Mouse (Mus musculus) c-Kit-positive CD71-negative TER-119-negative erythroid progenitor cells, embryonic 14.5 days (primary cell): Measurements from ENCODE around the gene 4930558K02Rik.
A peak's percentile ranks its signal among the peaks of the same experiment; 100 is the strongest.

Experiments
- DNase-seq: peaks from one replicate; pipeline ENCODE4 v3.0.0-alpha.2; 2013; ENCODE audit warnings: low read depth

4930558K02Rik gene

GRCm38 (mm10) chr1:161992389-161992788 is 13.0 kb upstream of the 4930558K02Rik start:
- DNase-seq: no peak

- no peak for DNase-seq
These were observed 12.4 kb upstream of the 4930558K02Rik start for GRCm38 (mm10) chr1:161991846-161992245.

GRCm38 (mm10) chr1:161990684-161991578 is 11.5 kb upstream of the 4930558K02Rik start:
- no peak for DNase-seq

- DNase-seq: no peak
These were observed 4.6 kb upstream of the 4930558K02Rik start for GRCm38 (mm10) chr1:161983979-161984566.

- no peak for DNase-seq
These were observed 4.0 kb upstream of the 4930558K02Rik start for GRCm38 (mm10) chr1:161983451-161983850.

DNA sequence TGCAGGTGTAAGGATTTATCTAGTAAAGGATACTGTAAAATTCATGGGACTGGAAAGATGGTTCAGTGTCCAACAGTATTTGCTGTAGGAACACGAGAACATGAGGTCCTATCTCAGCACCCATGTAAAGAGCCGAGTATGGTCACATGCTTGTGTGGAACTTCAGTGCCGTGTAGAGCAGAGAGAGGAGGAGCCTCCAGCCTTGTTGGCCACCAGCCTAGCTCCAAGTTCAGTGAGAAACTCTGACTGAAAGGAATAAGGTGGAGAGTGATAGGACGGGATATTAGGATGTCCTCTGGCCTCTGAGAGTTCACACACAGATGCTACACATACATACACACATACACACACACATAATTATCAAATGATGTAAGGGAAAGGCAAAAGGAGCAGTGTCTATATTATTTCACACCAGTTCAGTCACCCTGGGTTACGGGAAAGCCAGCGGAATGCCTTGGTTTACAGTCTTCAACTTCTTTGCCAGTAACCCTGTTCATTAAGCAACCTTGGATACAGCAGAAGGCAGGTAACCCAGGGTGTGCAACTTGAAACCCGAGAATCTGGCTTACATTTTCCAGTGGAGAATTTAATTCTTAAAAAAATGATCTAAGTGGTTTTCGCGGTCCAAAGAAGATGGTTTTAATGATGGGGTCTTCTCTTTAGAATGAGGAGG is 1.3 kb upstream of the 4930558K02Rik start:
- DNase-seq: no peak

GRCm38 (mm10) chr1:161980046-161980445 is 610 bp upstream of the 4930558K02Rik start:
- DNase-seq: no peak

GRCm38 (mm10) chr1:161978173-161978700 is 1.2 kb downstream of the 4930558K02Rik start:
- DNase-seq: no peak

DNA sequence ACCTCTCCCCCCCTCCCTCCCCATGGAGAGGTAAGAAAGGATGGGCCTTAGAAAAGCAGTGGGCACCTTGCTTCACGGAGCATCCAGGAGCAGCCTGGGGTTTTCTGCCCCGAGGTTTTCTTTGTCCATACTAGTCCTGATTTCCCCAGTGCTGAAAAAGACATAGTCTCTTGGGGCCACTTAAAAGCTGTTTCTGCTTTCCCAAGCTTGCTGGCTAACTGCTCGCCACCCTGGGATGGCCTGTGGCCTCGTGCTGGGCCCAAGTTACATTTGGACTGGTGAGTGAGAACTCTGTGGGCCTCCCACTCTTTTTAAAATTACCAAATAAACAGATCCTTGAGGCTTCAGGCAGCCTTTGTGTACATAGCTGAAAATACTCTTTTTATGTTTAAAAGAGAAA is 2.1 kb downstream of the 4930558K02Rik start:
- DNase-seq: no peak

DNA sequence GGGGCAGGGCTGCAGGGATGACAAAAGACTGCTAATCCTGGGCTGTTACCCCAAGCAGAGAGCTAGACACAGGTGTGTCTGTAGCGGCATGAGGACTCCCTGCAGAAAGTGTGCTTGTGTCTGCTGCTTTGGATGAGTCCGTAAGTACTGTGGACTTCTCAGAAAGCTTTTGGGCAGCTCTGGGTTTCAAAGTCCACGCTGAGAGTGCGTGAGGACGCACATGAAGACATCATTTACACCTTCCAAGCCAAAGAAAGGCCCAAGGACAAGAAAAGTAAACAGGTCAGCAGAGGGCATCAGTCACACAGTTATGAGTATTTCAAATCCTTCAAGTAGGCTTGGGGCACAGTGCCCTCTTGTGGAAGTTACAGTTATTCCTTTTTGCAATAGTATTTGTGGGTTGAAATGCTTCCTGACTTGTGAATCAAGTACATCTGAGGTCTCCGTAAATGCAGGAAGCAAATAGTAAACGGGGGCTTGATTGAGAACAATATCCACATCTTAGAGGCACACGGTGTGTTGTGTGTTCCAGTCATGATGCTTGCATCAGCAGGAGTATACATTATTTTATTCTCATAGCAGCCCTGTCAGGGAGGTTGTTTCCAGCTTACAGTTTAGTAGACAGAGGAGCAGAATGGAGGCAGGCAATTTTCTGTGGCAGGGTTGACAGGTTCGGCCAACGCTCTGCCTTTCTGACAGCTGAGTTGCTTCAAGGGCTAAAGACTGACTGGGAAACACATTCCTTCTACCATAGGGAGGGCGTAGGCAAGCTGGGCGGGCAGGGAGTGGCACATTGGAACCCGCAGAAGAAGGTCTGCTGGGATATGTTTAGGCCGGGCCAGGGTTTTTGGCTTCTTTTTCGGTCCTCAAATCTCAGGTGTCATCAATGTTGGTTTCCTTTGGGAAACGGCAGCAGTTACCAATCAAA is 2.9 kb downstream of the 4930558K02Rik start:
- peak; percentile 92 for DNase-seq

DNA sequence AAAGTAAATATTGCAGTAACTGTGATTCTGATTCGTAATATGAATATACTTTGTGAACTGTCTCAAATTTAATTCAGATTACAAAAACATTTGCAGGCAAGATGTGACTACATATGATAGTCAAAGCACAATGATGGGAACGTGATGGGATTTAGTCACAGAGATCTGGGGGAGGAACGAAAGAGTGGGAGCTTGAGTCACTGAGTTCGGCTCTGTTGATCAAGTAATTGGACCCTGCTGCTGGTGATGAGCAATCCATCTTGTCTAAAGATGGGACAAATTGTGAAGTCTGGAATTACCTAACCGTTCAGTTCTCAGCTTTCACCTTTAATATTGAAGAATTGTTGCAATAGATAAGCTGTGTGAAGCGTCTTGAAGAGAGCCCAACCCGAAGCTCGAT is 7.2 kb downstream of the 4930558K02Rik start:
- DNase-seq: no peak

DNA sequence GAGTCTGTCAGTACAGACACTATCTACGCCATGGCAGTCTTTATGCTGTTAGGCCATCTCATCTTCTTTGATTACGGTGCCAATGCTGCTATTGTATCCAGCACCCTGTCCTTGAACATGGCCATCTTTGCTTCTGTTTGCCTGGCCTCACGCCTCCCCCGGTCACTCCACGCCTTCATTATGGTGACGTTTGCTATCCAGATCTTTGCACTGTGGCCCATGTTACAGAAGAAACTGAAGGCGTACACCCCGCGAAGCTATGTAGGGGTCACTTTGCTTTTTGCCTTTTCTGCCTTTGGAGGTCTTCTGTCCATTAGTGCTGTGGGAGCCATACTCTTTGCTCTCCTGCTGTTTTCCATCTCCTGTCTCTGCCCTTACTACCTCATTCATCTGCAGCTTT is 8.6 kb downstream of the 4930558K02Rik start:
- DNase-seq: no peak

- peak; percentile 68 for DNase-seq
These were observed 10.6 kb downstream of the 4930558K02Rik start, which contains the start of gene Pigc for GRCm38 (mm10) chr1:161968589-161969407. Gene Pigc (plus strand): TSS chr1:161969186.

- no peak for DNase-seq
These were observed 11.5 kb downstream of the 4930558K02Rik start for GRCm38 (mm10) chr1:161967936-161968335.

DNA sequence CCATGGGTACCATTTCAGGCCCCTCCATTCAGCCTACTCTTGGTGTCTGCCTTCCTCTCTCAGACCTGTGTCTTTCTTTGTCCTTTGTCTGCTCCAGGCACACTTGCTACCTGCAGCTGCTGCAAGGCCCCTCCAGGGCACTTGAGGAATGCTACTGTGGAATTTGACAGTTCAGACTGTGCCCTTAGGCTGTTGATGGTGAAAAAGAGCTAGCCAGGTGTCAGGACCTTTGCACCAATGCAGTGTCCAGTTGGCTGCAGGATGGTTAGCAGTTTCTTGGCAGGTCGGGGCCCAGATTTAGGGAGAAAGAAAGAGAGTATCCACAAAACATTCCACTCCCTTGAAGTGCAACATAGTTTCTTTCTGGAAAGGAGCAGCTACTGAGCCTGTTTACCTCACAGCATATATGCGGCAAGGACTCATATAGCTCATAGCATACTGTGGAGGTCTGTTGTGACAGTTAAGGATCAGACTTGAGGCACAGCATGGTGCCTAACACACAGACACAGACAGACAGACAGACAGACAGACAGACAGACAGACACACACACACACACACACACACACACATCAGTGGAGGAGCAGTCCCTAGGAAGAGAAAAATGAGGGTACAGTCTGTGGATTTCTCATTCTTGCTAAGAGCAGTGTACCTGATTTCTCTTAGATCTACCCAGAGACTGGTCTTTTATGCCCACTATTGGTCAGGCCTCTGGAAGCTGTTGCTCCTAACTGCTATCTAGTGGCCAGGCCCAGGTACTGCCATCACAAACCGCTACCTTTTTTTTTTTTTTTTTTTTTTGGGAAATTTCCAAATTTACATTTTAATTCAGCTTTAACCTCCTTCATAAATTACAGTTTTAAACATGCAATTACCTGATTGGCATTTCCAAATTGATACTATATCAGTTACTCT is 16.7 kb downstream of the 4930558K02Rik start:
- no peak for DNase-seq

GRCm38 (mm10) chr1:161957964-161958950 is 21.2 kb downstream of the 4930558K02Rik start:
- no peak for DNase-seq

DNA sequence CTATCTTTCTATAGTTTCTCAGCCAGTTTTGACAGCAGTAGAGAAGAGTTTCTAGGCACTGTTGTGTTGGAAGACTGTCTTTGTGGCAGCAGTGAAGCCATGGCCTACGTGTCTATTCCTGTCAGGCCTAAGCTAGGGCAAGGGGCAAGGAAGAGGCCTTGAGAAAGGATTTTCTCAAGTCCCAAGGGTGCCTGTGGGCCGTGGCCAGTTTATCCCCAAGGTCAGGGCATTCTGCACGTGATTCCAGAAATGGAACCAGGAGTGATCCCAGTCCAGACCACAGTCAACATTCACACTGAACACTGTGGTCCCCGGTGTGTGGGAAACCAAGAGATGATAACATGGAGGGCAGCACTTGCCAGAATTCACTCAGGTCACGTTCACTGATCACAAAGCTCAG is 23.6 kb downstream of the 4930558K02Rik start:
- no peak for DNase-seq

- DNase-seq: no peak
These were observed 26.8 kb downstream of the 4930558K02Rik start for GRCm38 (mm10) chr1:161952599-161952998.
